25 mouse cellular contexts compared by ENCODE assay signal in genomic region chr14:120797916-120798490, GRCm38 (mm10).
DNase-seq lines count a peak whose midpoint lies in the region; ATAC-seq and TF ChIP-seq lines count a peak whose summit lies in the region.
"Had no signal": no experiment of that assay in that cellular context is flagged by ENCODE, and none has a peak within 500 bp of the region (broad histone marks: within the 10 kb centered on the region; RNA-seq: fewer than 3 reads in every experiment).

No protein-coding gene starts in this region.

- H3K9ac ChIP-seq in forebrain, embryonic 15.5 days (replicated peaks) = no peak overlapping the region
- H3K9ac ChIP-seq in limb, embryonic 13.5 days = no peak overlapping the region
- no peak overlapping the region for H3K9ac ChIP-seq in CH12.LX (ENCODE audit: insufficient read depth, low read depth)
- H3K9ac ChIP-seq: forebrain, postnatal 0 days; heart, embryonic 13.5 days; hindbrain, embryonic 12.5 days; kidney, embryonic 15.5 days; liver, embryonic 13.5 days; lung, embryonic 14.5 days; midbrain, embryonic 15.5 days; neural tube, embryonic 13.5 days had no signal

- TF ChIP-seq CTCF in CH12.LX (conservative IDR thresholded peaks at IDR 0.05 in 1 of 2, IDR thresholded peaks at IDR 0.05 in 1 of 2; ENCODE audit: low read depth in 2 of 2, low read length in 2 of 2) = no peak

- ATAC-seq in forebrain, embryonic 15.5 days (replicated peaks) = no peak
- 0 out of 2 replicates have a peak, but pooled peaks have one; percentile 8 for ATAC-seq in limb, embryonic 13.5 days (ENCODE audit: low FRiP score, low read depth)
- ATAC-seq in granulocyte monocyte progenitor cell, adult 5-6 weeks (replicated peaks; ENCODE audit: poor library complexity, severe bottlenecking) = peak; percentile 27
- ATAC-seq in megakaryocyte-erythroid progenitor cell, adult 5-6 weeks (replicated peaks; ENCODE audit: low FRiP score, low TSS enrichment, poor library complexity, severe bottlenecking) = no peak
- ATAC-seq: forebrain, postnatal 0 days; midbrain, embryonic 15.5 days had no signal

- dilution Hi-C loops in CH12.LX (cut with MboI; ENCODE audit: extremely low pct_ligation_motif_present, extremely low pct_unique_long_range_greater_than_20kb, low sequenced_read_pairs) = no loop called here

- peak overlapping the region; percentile 16 for H3K27ac ChIP-seq in forebrain, embryonic 10.5 days
- H3K27ac ChIP-seq in forebrain, embryonic 15.5 days (replicated peaks) = no peak overlapping the region
- no peak overlapping the region for H3K27ac ChIP-seq in limb, embryonic 13.5 days
- H3K27ac ChIP-seq in limb, embryonic 10.5 days = no peak overlapping the region
- no peak overlapping the region for H3K27ac ChIP-seq in CH12.LX (ENCODE audit: insufficient read depth, low read depth)
- H3K27ac ChIP-seq: embryonic facial prominence, embryonic 10.5 days; heart, embryonic 13.5 days; hindbrain, embryonic 12.5 days; kidney, embryonic 15.5 days; liver, embryonic 13.5 days; midbrain, embryonic 15.5 days; neural tube, embryonic 13.5 days had no signal

- 78% methylated on average over 7 of the region's 7 CpGs for WGBS in forebrain, embryonic 10.5 days
- WGBS in forebrain, embryonic 15.5 days = 69% methylated on average over 7 of the region's 7 CpGs
- 66% methylated on average over 7 of the region's 7 CpGs for WGBS in limb, embryonic 13.5 days
- 77% methylated on average over 7 of the region's 7 CpGs for WGBS in limb, embryonic 10.5 days

- H3K36me3 ChIP-seq in forebrain, embryonic 10.5 days (replicated peaks) = 0 out of 2 replicates have a peak, but pooled peaks cover 5% of the 10 kb centered on the region
- H3K36me3 ChIP-seq in forebrain, embryonic 15.5 days = no peaks in the 10 kb centered on the region
- no peaks in the 10 kb centered on the region for H3K36me3 ChIP-seq in limb, embryonic 13.5 days
- no peaks in the 10 kb centered on the region for H3K36me3 ChIP-seq in limb, embryonic 10.5 days
- H3K36me3 ChIP-seq in CH12.LX (replicated peaks in 1 of 2; ENCODE audit: control insufficient read depth in 1 of 2, insufficient read depth in 1 of 2, low read length in 1 of 2) = no peaks in the 10 kb centered on the region
- H3K36me3 ChIP-seq: embryonic facial prominence, embryonic 10.5 days; heart, embryonic 13.5 days; hindbrain, embryonic 12.5 days; kidney, embryonic 15.5 days; liver, embryonic 13.5 days; midbrain, embryonic 15.5 days; neural tube, embryonic 13.5 days had no signal

- peaks cover 10% of the 10 kb centered on the region; the same call in 1 of the 2 replicates for H3K9me3 ChIP-seq in forebrain, embryonic 10.5 days
- no peaks in the 10 kb centered on the region for H3K9me3 ChIP-seq in forebrain, embryonic 15.5 days
- no peaks in the 10 kb centered on the region for H3K9me3 ChIP-seq in limb, embryonic 13.5 days
- no peaks in the 10 kb centered on the region for H3K9me3 ChIP-seq in limb, embryonic 10.5 days (replicated peaks)
- no peaks in the 10 kb centered on the region for H3K9me3 ChIP-seq in CH12.LX (replicated peaks; ENCODE audit: low read length)
- H3K9me3 ChIP-seq: embryonic facial prominence, embryonic 10.5 days; heart, embryonic 13.5 days; hindbrain, embryonic 12.5 days; kidney, embryonic 15.5 days; liver, embryonic 13.5 days; midbrain, embryonic 15.5 days; neural tube, embryonic 13.5 days had no signal

- no peak for TF ChIP-seq EP300 in CH12.LX (IDR thresholded peaks at IDR 0.05; ENCODE audit: low read length)

- in situ Hi-C loops in CH12.LX (cut with MboI; ENCODE audit: low pct_ligation_motif_present, low pct_unique_long_range_greater_than_20kb, low sequenced_read_pairs) = no loop called here

- no peak for TF ChIP-seq RAD21 in CH12.LX (IDR thresholded peaks at IDR 0.05; ENCODE audit: low read depth, low read length)

- no peaks in the 10 kb centered on the region for H3K27me3 ChIP-seq in forebrain, embryonic 10.5 days (ENCODE audit: poor library complexity, severe bottlenecking)
- no peaks in the 10 kb centered on the region for H3K27me3 ChIP-seq in forebrain, embryonic 15.5 days
- H3K27me3 ChIP-seq in limb, embryonic 13.5 days = no peaks in the 10 kb centered on the region
- no peaks in the 10 kb centered on the region for H3K27me3 ChIP-seq in limb, embryonic 10.5 days (ENCODE audit: low read depth, poor library complexity, severe bottlenecking)
- H3K27me3 ChIP-seq in CH12.LX (replicated peaks) = no peaks in the 10 kb centered on the region
- H3K27me3 ChIP-seq: hindbrain, embryonic 12.5 days; kidney, embryonic 15.5 days; liver, embryonic 13.5 days; megakaryocyte, embryonic 14.5 days; midbrain, embryonic 15.5 days; neural tube, embryonic 13.5 days had no signal

- H3K4me2 ChIP-seq in forebrain, embryonic 15.5 days (replicated peaks) = no peak overlapping the region
- no peak overlapping the region for H3K4me2 ChIP-seq in limb, embryonic 13.5 days (replicated peaks)
- no peak overlapping the region for H3K4me2 ChIP-seq in CH12.LX (ENCODE audit: insufficient read depth, low read depth, poor library complexity, severe bottlenecking)
- H3K4me2 ChIP-seq: heart, embryonic 13.5 days; hindbrain, embryonic 12.5 days; kidney, embryonic 15.5 days; liver, embryonic 13.5 days; lung, embryonic 14.5 days; midbrain, embryonic 15.5 days; neural tube, embryonic 13.5 days had no signal

- peaks cover 9% of the 10 kb centered on the region for H3K4me1 ChIP-seq in forebrain, embryonic 10.5 days
- H3K4me1 ChIP-seq in forebrain, embryonic 15.5 days = no peaks in the 10 kb centered on the region; the same call in 1 of the 2 replicates
- H3K4me1 ChIP-seq in limb, embryonic 13.5 days = no peaks in the 10 kb centered on the region
- no peaks in the 10 kb centered on the region for H3K4me1 ChIP-seq in limb, embryonic 10.5 days
- peaks cover 0 to 11% of the 10 kb centered on the region in 2 experiments; a peak in 2 of 4 replicates for H3K4me1 ChIP-seq in CH12.LX (ENCODE audit: control insufficient read depth in 1 of 2, insufficient read depth in 2 of 2)
- H3K4me1 ChIP-seq: heart, embryonic 13.5 days; hindbrain, embryonic 12.5 days; kidney, embryonic 15.5 days; liver, embryonic 13.5 days; megakaryocyte, embryonic 14.5 days; midbrain, embryonic 15.5 days; neural tube, embryonic 13.5 days had no signal

- H3K4me3 ChIP-seq in forebrain, embryonic 10.5 days = no peak overlapping the region
- H3K4me3 ChIP-seq in forebrain, embryonic 15.5 days = no peak overlapping the region
- no peak overlapping the region for H3K4me3 ChIP-seq in limb, embryonic 13.5 days
- H3K4me3 ChIP-seq in limb, embryonic 10.5 days = no peak overlapping the region
- H3K4me3 ChIP-seq in CH12.LX (replicated peaks in 1 of 3; ENCODE audit: low read depth in 2 of 3, low read length in 2 of 3, poor library complexity in 1 of 3) = peak overlapping the region in 1 of 3 experiments; percentile 18
- H3K4me3 ChIP-seq: embryonic facial prominence, embryonic 10.5 days; heart, embryonic 13.5 days; hindbrain, embryonic 12.5 days; kidney, embryonic 15.5 days; liver, embryonic 13.5 days; megakaryocyte, embryonic 14.5 days; midbrain, embryonic 15.5 days; myocyte; neural tube, embryonic 13.5 days had no signal

- H3K79me2 ChIP-seq in CH12.LX (replicated peaks; ENCODE audit: control insufficient read depth, extremely low read depth, insufficient read depth, poor library complexity, severe bottlenecking) = no peaks in the 10 kb centered on the region

- no peak for TF ChIP-seq POLR2A in CH12.LX (IDR thresholded peaks at IDR 0.05; ENCODE audit: low read depth, low read length)

- DNase-seq in forebrain, embryonic 10.5 days (ENCODE audit: extremely low spot score, low spot score) = no peak
- no peak for DNase-seq in limb, embryonic 10.5 days (ENCODE audit: low spot score)
- DNase-seq in CH12.LX (ENCODE audit: extremely low read depth) = peak; percentile 28
- DNase-seq: cerebellum, adult 11-12 months; cerebellum, postnatal 10 days; forebrain, postnatal 0 days; heart, postnatal 14 days; kidney, adult 11 months; kidney, postnatal 36 days; liver, embryonic 13.5 days; lung, embryonic 14.5 days; thymus, adult 18-20 months; thymus, postnatal 36 days had no signal

TF ChIP-seq in CH12.LX, 34 proteins besides CTCF, POLR2A, EP300 and RAD21:
- TF ChIP-seq ELF1 (IDR thresholded peaks at IDR 0.05; ENCODE audit: low read depth, low read length) = no peak
- TF ChIP-seq MYC (IDR thresholded peaks at IDR 0.05; ENCODE audit: low read depth, low read length) = no peak
- no peak for TF ChIP-seq E2F4 (IDR thresholded peaks at IDR 0.05; ENCODE audit: insufficient replicate concordance, low read depth, low read length)
- no peak for TF ChIP-seq NRF1 (IDR thresholded peaks at IDR 0.05; ENCODE audit: low read depth, low read length)
- TF ChIP-seq USF2 (conservative IDR thresholded peaks at IDR 0.05; ENCODE audit: low read depth, low read length) = no peak
- no peak for TF ChIP-seq CHD2 (IDR thresholded peaks at IDR 0.05; ENCODE audit: low read length)
- TF ChIP-seq ETS1 (conservative IDR thresholded peaks at IDR 0.05; ENCODE audit: low read depth, low read length) = no peak
- no peak for TF ChIP-seq ZMIZ1 (IDR thresholded peaks at IDR 0.05; ENCODE audit: low read depth, low read length)
- TF ChIP-seq ZKSCAN1 (IDR thresholded peaks at IDR 0.05; ENCODE audit: borderline replicate concordance, low read depth, low read length) = no peak
- no peak for TF ChIP-seq HCFC1 (IDR thresholded peaks at IDR 0.05; ENCODE audit: low read depth, low read length)
- TF ChIP-seq MAZ (IDR thresholded peaks at IDR 0.05; ENCODE audit: low read depth, low read length) = no peak
- no peak for TF ChIP-seq GABPA (IDR thresholded peaks at IDR 0.05; ENCODE audit: insufficient replicate concordance, low read depth, low read length)
- no peak for TF ChIP-seq JUND (conservative IDR thresholded peaks at IDR 0.05; ENCODE audit: low read depth, low read length)
- TF ChIP-seq BHLHE40 (IDR thresholded peaks at IDR 0.05; ENCODE audit: low read depth, low read length) = no peak
- no peak for TF ChIP-seq RCOR1 (conservative IDR thresholded peaks at IDR 0.05; ENCODE audit: low read depth, low read length)
- TF ChIP-seq MAFK (IDR thresholded peaks at IDR 0.05; ENCODE audit: insufficient replicate concordance, low read length) = no peak
- no peak for TF ChIP-seq ZNF384 (IDR thresholded peaks at IDR 0.05; ENCODE audit: low read depth, low read length)
- no peak for TF ChIP-seq UBTF (IDR thresholded peaks at IDR 0.05; ENCODE audit: low read depth, low read length)

Comparison
In these comparisons a context has a peak if more than half of its experiments do, and no peak if none do; other contexts are left out.
1. ATAC-seq: peak in limb, embryonic 13.5 days (single experiment) and granulocyte monocyte progenitor cell, adult 5-6 weeks (single experiment); none in forebrain, embryonic 15.5 days (single experiment) and megakaryocyte-erythroid progenitor cell, adult 5-6 weeks (single experiment).